Mouse (Mus musculus) CD8-positive naive resting alpha-beta T cell, adult 2 months (primary cell): ENCODE results near the gene Wiz.
A peak's percentile ranks its signal among the peaks of the same experiment; 100 is the strongest.

Experiments
- DNase-seq, 2 experiments: peaks; one replicate each; pipeline ENCODE4 v3.0.0; 2022; ENCODE audit warnings: low read depth in 2 of 2, low spot score in 2 of 2

Gene Wiz

GRCm38 (mm10) chr17:32389101-32389659 is at the start of gene Wiz:
TSS of gene Wiz (minus strand) at chr17:32389439.
- DNase-seq, result peak; percentile 84 to 92

GRCm38 (mm10) chr17:32437106-32437505 is 47.9 kb upstream of the Wiz start:
- DNase-seq, result no peak

GRCm38 (mm10) chr17:32435151-32435550 is 45.9 kb upstream of the Wiz start:
- DNase-seq, result no peak

GRCm38 (mm10) chr17:32434324-32434723 is 45.1 kb upstream of the Wiz start:
- DNase-seq, result no peak

GRCm38 (mm10) chr17:32431972-32432371 is 42.7 kb upstream of the Wiz start:
- DNase-seq, result peak in 1 of 2 experiments; percentile 26

- no peak for DNase-seq
These were observed 37.4 kb upstream of the Wiz start for GRCm38 (mm10) chr17:32426610-32427009.

- DNase-seq, result peak; percentile 37 to 67
These were observed 34.8 kb upstream of the Wiz start, which contains the start of gene Pglyrp2 for GRCm38 (mm10) chr17:32424034-32424433. TSS of gene Pglyrp2 (minus strand) at chr17:32424167.

- no peak for DNase-seq
These were observed 31.5 kb upstream of the Wiz start for GRCm38 (mm10) chr17:32420781-32421180.

- DNase-seq, result no peak
These were observed 30.8 kb upstream of the Wiz start for GRCm38 (mm10) chr17:32419989-32420388.

- no peak for DNase-seq
These were observed 27.5 kb upstream of the Wiz start for GRCm38 (mm10) chr17:32416771-32417170.

GRCm38 (mm10) chr17:32415417-32416020 is 26.3 kb upstream of the Wiz start:
- no peak for DNase-seq

- DNase-seq, result no peak
These were observed 22.7 kb upstream of the Wiz start for GRCm38 (mm10) chr17:32411898-32412297.

- DNase-seq, result peak; percentile 63 to 71
These were observed 14.2 kb upstream of the Wiz start, which contains the start of gene Rasal3 for GRCm38 (mm10) chr17:32403417-32403816. TSS of gene Rasal3 (minus strand) at chr17:32403583.

- peak; percentile 66 to 71 for DNase-seq
These were observed 13.5 kb upstream of the Wiz start for GRCm38 (mm10) chr17:32402779-32403157.

GRCm38 (mm10) chr17:32402011-32402778 is 13.0 kb upstream of the Wiz start:
- no peak for DNase-seq

- DNase-seq, result no peak
These were observed 7.0 kb upstream of the Wiz start for GRCm38 (mm10) chr17:32396266-32396665.

- DNase-seq, result no peak
These were observed 4.7 kb upstream of the Wiz start for GRCm38 (mm10) chr17:32393944-32394343.

GRCm38 (mm10) chr17:32388370-32389100 is 704 bp downstream of the Wiz start:
- DNase-seq, result no peak

GRCm38 (mm10) chr17:32387986-32388369 is 1.3 kb downstream of the Wiz start:
- DNase-seq, result no peak

GRCm38 (mm10) chr17:32386659-32387432 is 2.4 kb downstream of the Wiz start:
- peak; percentile 54 to 68 for DNase-seq

GRCm38 (mm10) chr17:32383661-32384060 is 5.6 kb downstream of the Wiz start:
- DNase-seq, result no peak
